Comparison of ENCODE assay signal across 13 mouse cellular contexts in genomic region chr10:9602845-9603244, GRCm38 (mm10).
DNase-seq lines count a peak whose midpoint lies in the region; ATAC-seq and TF ChIP-seq lines count a peak whose summit lies in the region.
"Had no signal": no experiment of that assay in that cellular context is flagged by ENCODE, and none has a peak within 500 bp of the region (broad histone marks: within the 10 kb centered on the region; RNA-seq: fewer than 3 reads in every experiment).

No protein-coding gene starts in this region.

- H3K9ac ChIP-seq in forebrain, embryonic 14.5 days (ENCODE audit: low read length): no peak overlapping the region
- H3K9ac ChIP-seq: forebrain, embryonic 13.5 days; limb, embryonic 15.5 days had no signal

- 85% methylated on average over 5 of the region's 5 CpGs for WGBS in forebrain, embryonic 14.5 days

- H3K27me3 ChIP-seq in forebrain, embryonic 14.5 days (replicated peaks; ENCODE audit: control insufficient read depth, insufficient read depth, low read length): no peaks in the 10 kb centered on the region
- H3K27me3 ChIP-seq: forebrain, embryonic 13.5 days; limb, embryonic 15.5 days had no signal

- H3K27ac ChIP-seq in left cerebral cortex, adult 2 months: no peak overlapping the region
- H3K27ac ChIP-seq in gastrocnemius, adult 2 months: no peak overlapping the region
- no peak overlapping the region for H3K27ac ChIP-seq in forebrain, embryonic 14.5 days (ENCODE audit: low read depth, low read length)
- H3K27ac ChIP-seq: forebrain, embryonic 13.5 days; layer of hippocampus, adult 2 months had no signal

- H3K9me3 ChIP-seq in forebrain, embryonic 14.5 days (replicated peaks; ENCODE audit: control insufficient read depth, low read length): no peaks in the 10 kb centered on the region
- H3K9me3 ChIP-seq: forebrain, embryonic 13.5 days; limb, embryonic 15.5 days had no signal

- H3K36me3 ChIP-seq in forebrain, embryonic 14.5 days (ENCODE audit: control insufficient read depth, insufficient read depth, low read length): no peaks in the 10 kb centered on the region
- H3K36me3 ChIP-seq: limb, embryonic 15.5 days had no signal

- H3K4me1 ChIP-seq in forebrain, embryonic 14.5 days (ENCODE audit: control insufficient read depth, insufficient read depth, low read length): no peaks in the 10 kb centered on the region
- H3K4me1 ChIP-seq: forebrain, embryonic 13.5 days had no signal

- TF ChIP-seq CTCF in left cerebral cortex, adult 2 months (IDR thresholded peaks at IDR 0.05): no peak
- no peak for TF ChIP-seq CTCF in gastrocnemius, adult 2 months (IDR thresholded peaks at IDR 0.05)

- no peak overlapping the region for H3K4me2 ChIP-seq in forebrain, embryonic 14.5 days (ENCODE audit: low read length)
- H3K4me2 ChIP-seq: forebrain, embryonic 13.5 days; limb, embryonic 15.5 days had no signal

- no peak overlapping the region for H3K4me3 ChIP-seq in left cerebral cortex, adult 2 months
- no peak overlapping the region for H3K4me3 ChIP-seq in gastrocnemius, adult 2 months
- no peak overlapping the region for H3K4me3 ChIP-seq in forebrain, embryonic 14.5 days (ENCODE audit: low read depth, low read length)
- H3K4me3 ChIP-seq: forebrain, embryonic 13.5 days; layer of hippocampus, adult 2 months; limb, embryonic 15.5 days had no signal

- intact Hi-C loops in left cerebral cortex, postnatal 36 days (cut with DNase I): no loop called here
- intact Hi-C loops in left cerebral cortex, adult 2 months (cut with DNase I): loop anchor here (2.0 kb wide), 1 partner anchor 16 kb away; no protein-coding TSS in a partner anchor
- intact Hi-C loops in gastrocnemius, adult 2 months (cut with DNase I): no loop called here
- intact Hi-C loops in heart, postnatal 36 days (cut with DNase I): loop anchor here (2.0 kb wide), 2 partner anchors 28 to 40 kb away; no protein-coding TSS in a partner anchor

- peak; percentile 10 to 27 for DNase-seq in left cerebral cortex, postnatal 36 days (ENCODE audit: low spot score in 2 of 2)
- no peak for DNase-seq in left cerebral cortex, adult 2 months (ENCODE audit: extremely low spot score in 1 of 2, low spot score in 2 of 2)
- peak; percentile 75 for DNase-seq in gastrocnemius, adult 2 months
- DNase-seq in heart, postnatal 36 days: peak; percentile 41 to 44
- DNase-seq in right cerebral cortex, postnatal 36 days (ENCODE audit: low spot score in 2 of 2): peak; percentile 16 to 18
- no peak for DNase-seq in forebrain, embryonic 14.5 days (ENCODE audit: low spot score)
- DNase-seq: adrenal gland, postnatal 14 days had no signal

- ATAC-seq in megakaryocyte-erythroid progenitor cell, adult 5-6 weeks (replicated peaks; ENCODE audit: low FRiP score, low TSS enrichment, poor library complexity, severe bottlenecking): no peak
- ATAC-seq in forebrain, embryonic 14.5 days: no peak
- ATAC-seq in cerebellum, adult (ENCODE audit: insufficient number of reproducible peaks, low FRiP score, low TSS enrichment): no peak
- ATAC-seq: forebrain, embryonic 13.5 days; hindbrain, embryonic 16.5 days had no signal

Comparison
In these comparisons a context has a peak if more than half of its experiments do, and no peak if none do; other contexts are left out.
1. DNase-seq: peak in left cerebral cortex, postnatal 36 days (2 of 2), gastrocnemius, adult 2 months (single experiment), heart, postnatal 36 days (2 of 2) and right cerebral cortex, postnatal 36 days (2 of 2); none in left cerebral cortex, adult 2 months (0 of 2) and forebrain, embryonic 14.5 days (single experiment).
2. intact Hi-C loops: an anchor here in left cerebral cortex, adult 2 months (2.0 kb wide) and heart, postnatal 36 days (2.0 kb wide); none called in left cerebral cortex, postnatal 36 days and gastrocnemius, adult 2 months.